Mouse (Mus musculus) E14TG2a.4 (cell line): ENCODE results near the gene Camsap3.

Experiments
- CTCF ChIP-seq: conservative IDR thresholded peaks from 2 replicates; pipeline ENCODE4 v1.5.1; 2014; ENCODE audit warnings: low read length
- NANOG ChIP-seq: IDR thresholded peaks from 2 replicates; pipeline ENCODE4 v1.6.1; 2014; ENCODE audit warnings: borderline replicate concordance, low read length, mixed read lengths
- POU5F1 ChIP-seq: IDR thresholded peaks from 2 replicates; pipeline ENCODE4 v1.6.1; 2014; ENCODE audit warnings: low read length, borderline replicate concordance

GRCm38 (mm10) chr8:3567641-3568371, 19.3 kb upstream of the Camsap3 start, which contains the start of gene C330021F23Rik:
- TF ChIP-seq POU5F1 = no peak
- TF ChIP-seq CTCF = no peak
- no peak for TF ChIP-seq NANOG
